Mouse (Mus musculus) liver, postnatal 0 days (tissue): ENCODE data around the gene Sppl2a.

Experiments used
- CTCF ChIP-seq: sonication (generic); IDR thresholded peaks from 2 replicates; pipeline ENCODE4 v1.5.1; 2016; ENCODE audit warnings: antibody characterized with exemption, low read depth
- EP300 ChIP-seq: IDR thresholded peaks from 2 replicates; pipeline ENCODE4 v1.6.1; 2016; ENCODE audit warnings: antibody characterized with exemption, low read depth, mild to moderate bottlenecking

GRCm38 (mm10) chr2:126950453-126950852, 17.4 kb upstream of the Sppl2a start:
- TF ChIP-seq CTCF (no peak), EP300 (no peak)
